Mouse (Mus musculus) thymus, postnatal 36 days (tissue): ENCODE data around the gene Aip.
"Not testable (repeated sequence)": the region's sequence is repeated elsewhere in the genome, so short reads cannot be mapped to it uniquely, and the experiment has no call there.

Experiments used
- DNase-seq, 2 experiments: peaks; one replicate each; pipeline ENCODE4 v3.0.0; 2022; ENCODE audit warnings: mixed read lengths in 2 of 2

Aip gene

GRCm38 (mm10) chr19:4087090-4087489 lies 38.6 kb downstream of the Aip start:
- DNase-seq: no peak

- DNase-seq: no peak
Measured at GRCm38 (mm10) chr19:4086156-4086555, 39.5 kb downstream of the Aip start.

- DNase-seq: no peak
Measured at GRCm38 (mm10) chr19:4084984-4085383, 40.7 kb downstream of the Aip start.

GRCm38 (mm10) chr19:4083826-4084225 lies 41.8 kb downstream of the Aip start:
- no peak for DNase-seq

- no peak for DNase-seq
Measured at GRCm38 (mm10) chr19:4083316-4083715, 42.3 kb downstream of the Aip start.

- DNase-seq: no peak
Measured at GRCm38 (mm10) chr19:4082219-4082965, 43.3 kb downstream of the Aip start.

GRCm38 (mm10) chr19:4081394-4081793 lies 44.3 kb downstream of the Aip start, which contains the start of gene Cabp2:
Cabp2 (plus strand) TSS chr19:4081578.
- no peak for DNase-seq

GRCm38 (mm10) chr19:4080511-4081009 lies 45.1 kb downstream of the Aip start:
- DNase-seq: no peak

GRCm38 (mm10) chr19:4079594-4079993 lies 46.1 kb downstream of the Aip start:
- no peak for DNase-seq

- DNase-seq: no peak
Measured at GRCm38 (mm10) chr19:4075531-4075930, 50.1 kb downstream of the Aip start.

- no peak for DNase-seq
Measured at GRCm38 (mm10) chr19:4072706-4073424, 52.8 kb downstream of the Aip start.

GRCm38 (mm10) chr19:4071406-4071805 lies 54.3 kb downstream of the Aip start:
- DNase-seq: no peak

- DNase-seq: no peak
Measured at GRCm38 (mm10) chr19:4070756-4071155, 54.9 kb downstream of the Aip start.

- DNase-seq: no peak
Measured at GRCm38 (mm10) chr19:4070311-4070710, 55.3 kb downstream of the Aip start.

GRCm38 (mm10) chr19:4068717-4069410 lies 56.8 kb downstream of the Aip start:
- no peak for DNase-seq

- DNase-seq: not testable (repeated sequence)
Measured at GRCm38 (mm10) chr19:4068242-4068641, 57.4 kb downstream of the Aip start.

- no peak for DNase-seq
Measured at GRCm38 (mm10) chr19:4066877-4067276, 58.8 kb downstream of the Aip start.

GRCm38 (mm10) chr19:4066280-4066679 lies 59.4 kb downstream of the Aip start:
- no peak for DNase-seq

- not testable (repeated sequence) for DNase-seq
Measured at GRCm38 (mm10) chr19:4064501-4064900, 61.2 kb downstream of the Aip start.
